Mouse (Mus musculus) forebrain, embryonic 16.5 days (tissue): ENCODE results near the gene Pip5k1a. TPM values are rescaled to one million over a fixed set of nuclear protein-coding genes. Genes with fewer than 3 reads are reported as not detected.
A peak's percentile ranks its signal among the peaks of the same experiment; 100 is the strongest.

Source experiments
- ATAC-seq: fragments of 200-750 bp; cut with Nextera tagmentation; 2 replicates; pipeline ENCODE4 v1.8.0; 2017; ENCODE audit warnings: mild to moderate bottlenecking, moderate library complexity
- H3K27ac ChIP-seq: fragments of 300-500 bp; sonication (generic); 2 replicates; pipeline ENCODE4 v1.5.1; 2014; ENCODE audit warnings: low read length, control low read depth
- H3K27me3 ChIP-seq: fragments of 300-500 bp; sonication (generic); replicated peaks from 2 replicates; pipeline ENCODE4 v1.6.1; 2014; ENCODE audit warnings: low read length; ENCODE audit not compliant: control insufficient read depth, insufficient read depth
- H3K36me3 ChIP-seq: fragments of 300-500 bp; sonication (generic); 2 replicates; pipeline ENCODE4 v1.6.1; 2014; ENCODE audit not compliant: control insufficient read depth, insufficient read depth
- H3K4me1 ChIP-seq: fragments of 300-500 bp; sonication (generic); replicated peaks from 2 replicates; pipeline ENCODE4 v1.6.1; 2014; ENCODE audit warnings: low read length; ENCODE audit not compliant: control insufficient read depth, insufficient read depth
- H3K4me2 ChIP-seq: fragments of 300-500 bp; sonication (generic); 2 replicates; pipeline ENCODE4 v1.6.1; 2014; ENCODE audit warnings: mild to moderate bottlenecking, low read length, control low read depth
- H3K4me3 ChIP-seq: fragments of 300-500 bp; sonication (generic); replicated peaks from 2 replicates; pipeline ENCODE4 v1.5.1; 2014; ENCODE audit warnings: mild to moderate bottlenecking, low read length, control low read depth
- H3K9ac ChIP-seq: fragments of 300-500 bp; sonication (generic); replicated peaks from 2 replicates; pipeline ENCODE4 v1.6.1; 2014; ENCODE audit warnings: low read depth, low read length, control low read depth
- H3K9me3 ChIP-seq: fragments of 300-500 bp; sonication (generic); 2 replicates; pipeline ENCODE4 v1.6.1; 2016; ENCODE audit warnings: low read length; ENCODE audit not compliant: control insufficient read depth
- whole genome bisulfite sequencing: fragments of 180-500 bp; shearing (Covaris S2); extraction: QIAGEN DNeasy Blood & Tissue Kit; methylation state at CpG from one replicate; pipeline ENCODE4 v1.1.7; 2014; 5-methylcytosine and 5-hydroxymethylcytosine counted together
- polyA plus RNA-seq: library from polyadenylated mRNA; unstranded; fragments of >200 nt; fragmentation: Nextera tagmentation; extraction: Ambion mirVana; gene quantifications from 2 replicates; pipeline ENCODE4 v1.2.1, GENCODE M21; 2015

Gene Pip5k1a
- polyA plus RNA-seq, 1 experiment from 2014 or later, result 21.7 TPM

- ATAC-seq, result no peak
- peaks cover 6% of the 10 kb centered on the region for H3K36me3 ChIP-seq
- peak overlapping the region; percentile 86 for H3K4me3 ChIP-seq
- no peaks in the 10 kb centered on the region for H3K9me3 ChIP-seq
- no peaks in the 10 kb centered on the region for H3K27me3 ChIP-seq
- H3K4me1 ChIP-seq, result peaks cover 24% of the 10 kb centered on the region
- peak overlapping the region; percentile 97 for H3K27ac ChIP-seq
- peak overlapping the region; percentile 75 for H3K9ac ChIP-seq
- 4% methylated on average over 21 of the region's 21 CpGs for WGBS
- peak overlapping the region; percentile 82 for H3K4me2 ChIP-seq
These were observed 90.1 kb downstream of the Pip5k1a start for GRCm38 (mm10) chr3:95016532-95017056.

GRCm38 (mm10) chr3:95015891-95016531, 90.7 kb downstream of the Pip5k1a start:
- peak overlapping the region; percentile 86 for H3K4me3 ChIP-seq
- ATAC-seq, result peak; percentile 61
- H3K27ac ChIP-seq, result peak overlapping the region; percentile 97
- H3K27me3 ChIP-seq, result no peaks in the 10 kb centered on the region
- peaks cover 24% of the 10 kb centered on the region for H3K4me1 ChIP-seq
- WGBS, result under 1% methylated on average over 40 of the region's 40 CpGs
- H3K9me3 ChIP-seq, result no peaks in the 10 kb centered on the region
- peak overlapping the region; percentile 82 for H3K4me2 ChIP-seq
- peaks cover 12% of the 10 kb centered on the region for H3K36me3 ChIP-seq
- peak overlapping the region; percentile 75 for H3K9ac ChIP-seq

- Histone ChIP-seq H3K27ac (peak within 1 kb of the TSS; percentile 97), H3K27me3 (no peaks in the 10 kb centered on the region), H3K9me3 (no peaks in the 10 kb centered on the region), H3K4me2 (peak within 1 kb of the TSS; percentile 82), H3K4me3 (peak within 1 kb of the TSS; percentile 86), H3K4me1 (peaks cover 24% of the 10 kb centered on the region), H3K36me3 (peaks cover 17% of the 10 kb centered on the region), H3K9ac (peak within 1 kb of the TSS; percentile 76)
- ATAC-seq, result peak; percentile 99
- WGBS, result 0% methylated on average over 36 of the region's 37 CpGs
These were observed 91.3 kb downstream of the Pip5k1a start, which contains the start of gene Zfp687 for GRCm38 (mm10) chr3:95015337-95015872. Zfp687 (minus strand) TSS chr3:95015448.

- under 1% methylated on average over 44 of the region's 44 CpGs for WGBS
These were observed 92.1 kb downstream of the Pip5k1a start for GRCm38 (mm10) chr3:95014428-95015151.

GRCm38 (mm10) chr3:95013699-95014427, 92.9 kb downstream of the Pip5k1a start:
- no peak for ATAC-seq
- H3K4me1 ChIP-seq, result peaks cover 24% of the 10 kb centered on the region
- H3K9ac ChIP-seq, result peak overlapping the region; percentile 76
- WGBS, result 9% methylated on average over 13 of the region's 13 CpGs
- peaks cover 22% of the 10 kb centered on the region for H3K36me3 ChIP-seq
- H3K27ac ChIP-seq, result no peak overlapping the region
- H3K4me2 ChIP-seq, result peak overlapping the region; percentile 76
- H3K27me3 ChIP-seq, result no peaks in the 10 kb centered on the region
- H3K9me3 ChIP-seq, result no peaks in the 10 kb centered on the region
- peak overlapping the region; percentile 86 for H3K4me3 ChIP-seq

More at GRCm38 (mm10) chr3:95014428-95015151, 92.1 kb downstream of the Pip5k1a start:
- no peaks in the 10 kb centered on the region for H3K9me3 ChIP-seq
- H3K4me1 ChIP-seq, result peaks cover 24% of the 10 kb centered on the region
- peak overlapping the region; percentile 76 for H3K9ac ChIP-seq
- H3K27me3 ChIP-seq, result no peaks in the 10 kb centered on the region
- H3K36me3 ChIP-seq, result peaks cover 17% of the 10 kb centered on the region
- H3K4me2 ChIP-seq, result peak overlapping the region; percentile 76
- peak overlapping the region; percentile 69 for H3K27ac ChIP-seq
- peak; percentile 2; the same call in 1 of the 2 replicates for ATAC-seq
- peak overlapping the region; percentile 86 for H3K4me3 ChIP-seq

- no peak overlapping the region for H3K27ac ChIP-seq
- ATAC-seq, result no peak
- H3K4me1 ChIP-seq, result peaks cover 24% of the 10 kb centered on the region
- H3K27me3 ChIP-seq, result no peaks in the 10 kb centered on the region
- peaks cover 26% of the 10 kb centered on the region for H3K36me3 ChIP-seq
- no peaks in the 10 kb centered on the region for H3K9me3 ChIP-seq
- no peak overlapping the region for H3K4me3 ChIP-seq
- no peak overlapping the region for H3K9ac ChIP-seq
- 86% methylated on average over 3 of the region's 3 CpGs for WGBS
- H3K4me2 ChIP-seq, result no peak overlapping the region
These were observed 93.7 kb downstream of the Pip5k1a start for GRCm38 (mm10) chr3:95012982-95013381.

GRCm38 (mm10) chr3:95010396-95010795, 96.3 kb downstream of the Pip5k1a start:
- no peaks in the 10 kb centered on the region for H3K27me3 ChIP-seq
- 86% methylated on average over 7 of the region's 7 CpGs for WGBS
- no peak for ATAC-seq
- H3K4me2 ChIP-seq, result no peak overlapping the region
- H3K9me3 ChIP-seq, result no peaks in the 10 kb centered on the region
- H3K27ac ChIP-seq, result no peak overlapping the region
- H3K4me1 ChIP-seq, result peaks cover 16% of the 10 kb centered on the region
- H3K4me3 ChIP-seq, result no peak overlapping the region
- no peak overlapping the region for H3K9ac ChIP-seq
- peaks cover 38% of the 10 kb centered on the region for H3K36me3 ChIP-seq
